Mouse (Mus musculus): Measurements from ENCODE around the gene Raet1d.
"Not testable (repeated sequence)": the region's sequence is repeated elsewhere in the genome, so short reads cannot be mapped to it uniquely, and the experiment has no call there.

DNA sequence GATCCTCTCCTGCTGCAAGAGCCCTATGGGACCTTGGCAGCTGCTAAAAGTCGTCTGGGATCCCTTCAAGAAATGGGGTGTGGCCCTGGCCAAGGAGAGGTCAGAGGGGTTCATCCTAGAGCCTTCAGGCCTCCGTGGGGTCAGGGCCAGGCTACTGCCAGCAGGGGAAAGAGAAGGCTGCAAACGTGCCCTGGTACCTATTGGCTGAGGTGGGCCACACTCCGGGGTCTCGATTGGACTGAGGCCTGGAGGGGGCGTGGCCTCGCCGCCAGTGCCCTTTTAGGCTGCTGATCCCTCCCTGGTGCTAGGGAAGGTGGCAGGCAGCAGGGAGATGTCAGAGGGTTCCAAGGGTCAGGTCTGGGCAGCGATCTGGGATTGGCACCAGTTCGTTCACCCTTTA lies 20.9 kb downstream of the Raet1d start:
- not testable (repeated sequence) for TF ChIP-seq CTCF (conservative IDR thresholded peaks at IDR 0.05; ENCODE audit: insufficient read depth, insufficient read length, low read depth, low read length); POLR2A (IDR thresholded peaks at IDR 0.05; ENCODE audit: low read depth, low read length)

All from kidney, adult 2 months (tissue).